Mouse (Mus musculus) bone marrow, adult 2 months (tissue): ENCODE measurements at regions not wholly inside any gene's neighbourhood (a gene's known extent, or its start where the extent isn't known, plus 50 kb on each side); places are given as distances from the start of the nearest gene placed in this dataset.
A peak's percentile ranks its signal among the peaks of the same experiment; 100 is the strongest.

Experiments
- H3K27ac ChIP-seq: fragments of 200-500 bp; 2 replicates; pipeline ENCODE4 v1.5.1; 2012; ENCODE audit warnings: low read depth, mild to moderate bottlenecking, control low read depth, inconsistent platforms, low read length; ENCODE audit not compliant: control insufficient read depth, poor library complexity, insufficient read depth
- H3K4me1 ChIP-seq: fragments of 200-500 bp; 2 replicates; pipeline ENCODE4 v1.6.1; 2011; ENCODE audit warnings: low read length; ENCODE audit not compliant: control insufficient read depth, insufficient read depth
- H3K4me3 ChIP-seq: fragments of 200-500 bp; replicated peaks from 2 replicates; pipeline ENCODE3; 2011; ENCODE audit warnings: mild to moderate bottlenecking, low read depth, low read length, control low read depth; ENCODE audit not compliant: control insufficient read depth
- CTCF ChIP-seq: fragments of 200-500 bp; IDR thresholded peaks from 2 replicates; pipeline ENCODE4 v1.5.1; 2011; ENCODE audit warnings: low read length, control low read depth; ENCODE audit not compliant: control insufficient read depth, insufficient read depth
- POLR2A ChIP-seq: fragments of 200-500 bp; IDR thresholded peaks from 2 replicates; pipeline ENCODE4 v1.6.1; 2011; ENCODE audit warnings: low read depth, mild to moderate bottlenecking, control low read depth, low read length, borderline replicate concordance; ENCODE audit not compliant: control insufficient read depth
- WGBS: fragments of 180-500 bp; shearing (Covaris S2); methylation state at CpG from one replicate; pipeline ENCODE4 v1.1.7; 2018; 5-methylcytosine and 5-hydroxymethylcytosine counted together

DNA sequence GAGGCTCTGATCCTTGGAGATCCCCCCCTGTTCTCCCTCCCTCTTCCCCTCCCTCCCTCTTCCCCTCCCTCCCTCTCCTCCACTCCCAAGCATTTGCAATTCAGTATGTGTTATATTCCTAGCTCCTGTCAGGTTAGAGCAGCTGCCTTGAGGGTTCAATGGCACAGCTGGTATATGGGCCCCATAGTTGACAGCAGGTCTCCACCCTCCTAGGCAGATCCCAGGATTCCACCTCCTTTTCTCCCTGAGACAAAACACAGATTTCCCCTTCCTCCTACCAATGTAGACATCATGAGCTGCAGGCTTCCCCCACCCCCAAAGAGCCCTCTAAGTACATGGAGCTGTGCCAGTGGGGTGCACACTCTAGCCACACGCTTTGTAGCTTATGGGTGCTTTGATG is 137.8 kb downstream of the Unc5cl start:
- 75% methylated on average over 1 of the region's 1 CpGs for WGBS
- TF ChIP-seq CTCF (no peak), POLR2A (no peak)
- Histone ChIP-seq H3K4me1 (no peaks in the 10 kb centered on the region; the same call in 1 of the 2 replicates), H3K4me3 (no peak overlapping the region), H3K27ac (no peak overlapping the region)

DNA sequence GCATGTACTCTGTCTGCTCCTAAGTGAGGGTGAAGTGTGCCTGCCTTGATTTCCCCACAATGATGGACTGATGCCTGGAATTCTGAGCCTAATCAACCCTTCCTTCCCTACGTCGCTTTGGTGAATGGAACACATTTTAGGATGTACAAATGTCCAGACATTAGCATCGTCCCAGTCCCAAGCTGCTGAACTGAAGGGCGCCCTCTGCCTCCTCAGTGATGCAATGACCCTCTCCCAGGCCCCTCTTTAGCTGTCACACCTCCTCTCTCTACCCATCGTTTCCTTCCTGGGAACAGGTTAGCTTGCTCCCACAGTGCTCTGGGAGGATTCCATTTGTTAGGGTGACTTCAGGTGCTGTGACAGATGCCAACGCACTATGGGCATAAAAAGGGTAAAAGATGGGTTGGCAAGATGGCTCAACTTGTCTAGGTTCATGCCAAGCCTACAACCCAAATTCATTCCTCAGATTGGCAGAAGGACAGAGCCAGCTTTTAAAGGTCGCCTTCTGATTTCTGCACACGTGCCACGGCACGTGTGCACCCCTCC is 140.8 kb downstream of the Unc5cl start:
- no peak overlapping the region for H3K4me3 ChIP-seq
- 72% methylated on average over 10 of the region's 10 CpGs for WGBS
- no peaks in the 10 kb centered on the region for H3K4me1 ChIP-seq
- no peak overlapping the region for H3K27ac ChIP-seq
- TF ChIP-seq POLR2A = no peak
- TF ChIP-seq CTCF = no peak

DNA sequence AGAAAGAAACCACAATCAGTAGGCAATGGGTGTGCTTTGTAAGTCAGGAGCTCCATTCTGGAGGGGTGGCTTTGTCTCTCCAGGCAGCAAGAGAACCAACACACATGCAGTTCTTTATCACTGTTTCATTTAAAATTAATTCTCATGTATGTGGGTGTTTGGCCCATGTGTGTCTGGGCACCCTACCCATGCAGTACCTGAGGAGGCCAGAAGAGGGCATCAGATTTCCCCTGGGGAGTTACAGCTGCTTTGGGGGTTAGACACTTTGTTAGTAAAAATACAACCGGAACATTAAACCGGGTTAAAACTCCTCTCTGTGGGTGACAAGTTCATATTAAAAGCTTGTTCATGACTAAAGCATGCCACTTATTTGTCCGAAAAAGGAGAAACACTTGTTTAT is 141.7 kb downstream of the Unc5cl start:
- H3K27ac ChIP-seq = no peak overlapping the region
- H3K4me1 ChIP-seq = no peaks in the 10 kb centered on the region
- 81% methylated on average over 3 of the region's 3 CpGs for WGBS
- TF ChIP-seq POLR2A (no peak), CTCF (0 out of 2 replicates have a peak, but pooled peaks have one; percentile 18)
- no peak overlapping the region for H3K4me3 ChIP-seq

DNA sequence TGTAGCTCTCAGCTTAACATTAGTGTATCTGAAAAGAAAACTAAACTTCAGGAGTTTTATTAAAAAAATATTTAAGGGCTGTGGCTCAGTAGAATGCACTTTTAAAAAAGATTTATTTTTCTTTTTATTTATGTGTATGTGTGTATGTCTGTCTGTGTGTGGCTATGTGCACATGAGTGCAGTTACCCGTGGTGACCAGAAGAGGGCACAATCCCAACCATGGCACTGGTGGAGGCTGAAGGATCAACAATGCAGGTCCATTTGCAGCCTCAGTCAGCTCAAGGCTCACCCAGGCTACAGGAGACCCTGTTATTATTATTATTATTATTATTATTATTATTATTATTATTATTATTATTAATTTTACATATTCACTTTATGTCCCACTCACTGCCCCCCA is 142.6 kb downstream of the Unc5cl start:
- Histone ChIP-seq H3K4me3 (no peak overlapping the region), H3K27ac (no peak overlapping the region), H3K4me1 (no peaks in the 10 kb centered on the region)
- 92% methylated on average over 1 of the region's 1 CpGs for WGBS
- TF ChIP-seq POLR2A (no peak), CTCF (0 out of 2 replicates have a peak, but pooled peaks have one; percentile 11)

DNA sequence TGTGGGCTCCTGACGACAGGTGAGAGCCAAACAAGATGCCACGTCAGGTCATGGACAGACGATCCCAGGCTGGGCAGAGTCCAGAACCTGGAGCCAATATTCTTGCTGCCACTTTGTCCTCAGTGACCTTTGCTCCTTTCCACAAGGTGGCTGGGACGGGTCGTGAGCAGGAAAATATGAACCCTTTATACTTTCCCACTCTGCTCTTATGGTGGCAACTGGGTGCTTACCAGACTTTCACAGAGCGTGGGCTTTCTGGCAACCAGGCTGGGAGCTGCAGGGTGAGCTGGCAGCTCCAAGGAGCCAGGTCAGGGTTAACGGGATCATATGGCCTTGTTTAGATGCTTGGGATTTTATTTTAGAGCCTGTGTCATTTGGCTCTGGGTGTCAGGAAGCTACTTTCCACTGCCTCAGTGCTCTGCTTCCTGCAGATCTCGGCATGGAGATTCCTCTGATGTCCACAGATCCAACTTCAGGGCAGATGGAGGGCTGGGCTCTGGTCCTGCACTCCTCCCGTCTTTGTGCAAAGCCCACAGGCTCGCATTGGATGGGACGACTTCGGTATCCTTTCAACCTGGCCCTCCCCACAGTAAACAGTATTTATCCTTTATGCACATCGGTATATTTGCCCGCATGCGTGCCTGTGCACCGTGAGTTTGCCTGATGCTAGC is 143.9 kb downstream of the Unc5cl start:
- no peak overlapping the region for H3K27ac ChIP-seq
- no peak overlapping the region for H3K4me3 ChIP-seq
- no peaks in the 10 kb centered on the region for H3K4me1 ChIP-seq
- TF ChIP-seq POLR2A (no peak), CTCF (no peak)
- WGBS = 82% methylated on average over 16 of the region's 16 CpGs

DNA sequence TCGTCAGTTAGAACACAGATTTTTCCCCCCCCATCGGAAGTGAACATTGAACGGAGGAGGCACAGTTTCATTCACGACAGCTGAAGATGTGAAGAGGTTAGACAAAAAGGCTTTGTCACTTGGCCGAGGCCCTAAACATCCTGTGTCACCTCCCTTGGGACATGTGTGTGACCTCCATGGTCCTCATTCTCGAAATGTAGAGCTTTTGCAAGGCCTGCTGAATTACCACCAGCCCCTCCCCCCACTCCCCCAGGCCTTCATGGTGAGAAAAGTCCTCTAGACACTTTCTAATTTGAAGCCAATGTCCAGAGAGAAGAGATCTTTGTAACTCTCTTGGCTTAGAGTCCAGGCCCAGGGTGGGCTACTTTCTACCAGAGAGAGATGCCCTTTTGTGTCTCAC is 145.5 kb downstream of the Unc5cl start:
- no peak overlapping the region for H3K4me3 ChIP-seq
- 78% methylated on average over 6 of the region's 6 CpGs for WGBS
- H3K27ac ChIP-seq = no peak overlapping the region
- H3K4me1 ChIP-seq = no peaks in the 10 kb centered on the region
- no peak for TF ChIP-seq CTCF
- no peak for TF ChIP-seq POLR2A

DNA sequence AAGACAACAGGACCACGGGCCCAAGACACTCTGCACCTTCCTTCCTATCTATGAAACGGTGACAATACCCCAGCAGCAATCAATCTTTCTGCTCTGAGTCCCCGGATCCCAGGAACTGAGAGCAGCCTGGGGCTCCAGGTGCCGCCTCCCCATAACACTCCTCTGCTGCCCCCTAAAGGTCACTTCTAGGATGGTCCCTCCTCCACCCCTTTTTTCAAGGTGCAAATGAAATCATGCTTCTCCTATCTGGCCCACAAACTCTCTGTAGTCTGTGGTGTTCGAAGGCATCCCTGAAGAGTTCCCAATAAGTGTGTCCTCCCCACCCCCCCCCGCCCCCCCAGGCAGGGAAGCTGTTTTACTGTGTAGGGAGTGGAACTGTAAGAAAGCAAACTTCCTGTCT is 147.9 kb downstream of the Unc5cl start:
- Histone ChIP-seq H3K4me3 (no peak overlapping the region), H3K4me1 (no peaks in the 10 kb centered on the region), H3K27ac (no peak overlapping the region)
- 1% methylated on average over 6 of the region's 6 CpGs for WGBS
- TF ChIP-seq POLR2A (no peak), CTCF (peak; percentile 67)

DNA sequence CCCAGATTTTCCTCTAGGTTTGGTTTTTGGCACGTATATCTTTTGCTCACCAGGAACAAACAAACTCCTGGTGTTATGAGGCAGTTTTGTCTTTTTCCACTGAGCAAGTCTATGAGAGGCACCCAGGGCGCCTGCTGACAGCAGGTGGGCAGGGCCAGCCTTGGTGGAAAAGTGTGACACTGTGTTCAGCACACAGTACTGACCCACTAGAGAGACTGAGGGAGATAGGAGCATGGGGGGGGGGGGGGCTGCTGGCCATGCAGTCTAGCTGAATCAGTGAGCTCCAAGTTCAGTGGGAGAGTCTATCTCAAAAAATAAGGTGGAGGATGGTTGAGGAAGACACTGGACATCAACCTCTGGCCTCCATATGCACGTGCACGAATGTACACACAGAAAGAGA is 152.1 kb downstream of the Unc5cl start:
- TF ChIP-seq POLR2A = no peak
- no peak for TF ChIP-seq CTCF
- H3K4me3 ChIP-seq = no peak overlapping the region
- no peak overlapping the region for H3K27ac ChIP-seq
- no peaks in the 10 kb centered on the region for H3K4me1 ChIP-seq
- 72% methylated on average over 4 of the region's 4 CpGs for WGBS

DNA sequence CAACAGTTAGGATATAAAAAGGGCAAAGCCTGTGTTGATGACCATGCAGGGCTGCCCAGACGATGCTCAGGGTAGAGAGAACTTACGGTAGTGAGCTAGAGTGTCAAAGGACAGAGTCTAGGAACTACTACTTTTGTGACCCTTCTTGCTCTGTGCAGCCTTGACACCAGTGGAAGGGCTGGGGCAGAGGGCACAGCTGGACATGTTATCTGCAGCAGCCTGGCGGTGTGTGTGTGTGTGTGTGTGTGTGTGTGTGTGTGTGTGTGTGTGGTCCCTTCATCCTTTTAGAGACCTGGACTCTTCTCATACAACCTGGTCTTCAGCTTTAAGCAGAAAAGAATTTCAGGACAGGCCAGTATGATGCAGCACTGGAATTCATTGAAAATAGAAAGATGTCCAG is 153.6 kb downstream of the Unc5cl start:
- WGBS = 73% methylated on average over 3 of the region's 3 CpGs
- TF ChIP-seq POLR2A (no peak), CTCF (no peak)
- no peak overlapping the region for H3K4me3 ChIP-seq
- no peak overlapping the region for H3K27ac ChIP-seq
- no peaks in the 10 kb centered on the region for H3K4me1 ChIP-seq

DNA sequence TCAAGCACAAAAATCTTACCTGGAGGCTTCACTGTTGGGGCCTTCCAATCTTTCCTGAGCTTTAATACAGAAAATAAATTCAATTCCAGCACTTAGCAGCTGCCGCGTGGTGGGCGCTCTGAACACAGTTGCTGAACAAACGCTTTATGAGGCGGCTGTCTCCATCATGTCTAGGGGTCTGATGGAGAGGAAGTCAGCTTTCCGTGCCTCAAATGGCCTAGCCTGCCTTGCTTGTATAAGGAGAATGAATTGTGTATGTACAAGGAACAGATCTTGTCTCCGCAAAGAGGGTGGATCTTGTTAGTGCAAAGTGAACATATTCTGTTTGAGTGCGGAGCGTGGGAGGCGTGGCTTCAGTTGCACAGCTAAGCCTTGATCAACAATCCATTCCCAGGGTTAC is 155.4 kb downstream of the Unc5cl start:
- WGBS = 81% methylated on average over 10 of the region's 10 CpGs
- TF ChIP-seq CTCF = no peak
- TF ChIP-seq POLR2A = no peak
- no peak overlapping the region for H3K4me3 ChIP-seq

More for the DNA sequence above, 155.4 kb downstream of the Unc5cl start:
- H3K4me1 ChIP-seq = no peaks in the 10 kb centered on the region
- no peak overlapping the region for H3K27ac ChIP-seq
